Mouse (Mus musculus) hindbrain, embryonic 12.5 days (tissue): ENCODE measurements at regions not wholly inside any gene's neighbourhood (a gene's known extent, or its start where the extent isn't known, plus 50 kb on each side); places are given as distances from the start of the nearest gene placed in this dataset.

ENCODE experiments used
- ATAC-seq: fragments of 200-750 bp; cut with Nextera tagmentation; 2 replicates; pipeline ENCODE4 v1.8.0; 2017; ENCODE audit warnings: moderate TSS enrichment; ENCODE audit not compliant: low FRiP score
- H3K27ac ChIP-seq: fragments of 300-500 bp; sonication (generic); 2 replicates; pipeline ENCODE4 v1.5.1; 2016; ENCODE audit warnings: mild to moderate bottlenecking
- H3K27me3 ChIP-seq: fragments of 300-500 bp; sonication (generic); 2 replicates; pipeline ENCODE4 v1.6.1; 2016; ENCODE audit warnings: mild to moderate bottlenecking
- H3K36me3 ChIP-seq: fragments of 300-500 bp; sonication (generic); 2 replicates; pipeline ENCODE4 v1.6.1; 2016; ENCODE audit warnings: mild to moderate bottlenecking
- H3K4me1 ChIP-seq: fragments of 300-500 bp; sonication (generic); 2 replicates; pipeline ENCODE4 v1.6.1; 2016
- H3K4me2 ChIP-seq: fragments of 300-500 bp; sonication (generic); replicated peaks from 2 replicates; pipeline ENCODE4 v1.6.1; 2016; ENCODE audit warnings: mild to moderate bottlenecking
- H3K4me3 ChIP-seq: fragments of 300-500 bp; sonication (generic); 2 replicates; pipeline ENCODE4 v1.5.1; 2016; ENCODE audit warnings: mild to moderate bottlenecking
- H3K9ac ChIP-seq: fragments of 300-500 bp; sonication (generic); 2 replicates; pipeline ENCODE4 v1.6.1; 2016; ENCODE audit warnings: mild to moderate bottlenecking, moderate library complexity
- H3K9me3 ChIP-seq: fragments of 300-500 bp; sonication (generic); replicated peaks from 2 replicates; pipeline ENCODE4 v1.6.1; 2016; ENCODE audit warnings: mild to moderate bottlenecking
- WGBS: fragments of 180-500 bp; shearing (Covaris S2); methylation state at CpG from one replicate; pipeline ENCODE4 v1.1.7; 2016; 5-methylcytosine and 5-hydroxymethylcytosine counted together

DNA sequence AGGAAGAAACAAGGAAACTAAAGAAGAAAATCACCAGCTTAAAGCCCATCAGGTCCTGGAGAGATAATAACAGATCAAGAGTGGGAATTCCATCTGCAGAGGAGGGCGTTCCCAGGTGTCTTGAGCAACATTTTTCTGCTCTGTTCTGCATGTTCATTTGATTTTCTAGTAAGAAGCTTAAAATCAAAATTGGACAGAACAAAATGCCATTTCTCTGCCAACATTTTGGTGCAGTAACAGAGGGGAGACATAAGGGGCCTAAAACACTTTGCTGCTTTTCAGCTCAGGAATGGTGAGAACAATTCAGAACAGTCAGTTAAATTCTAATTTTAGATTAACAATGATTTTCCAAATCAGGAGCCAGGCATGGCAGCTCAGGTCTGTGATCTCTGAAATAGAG, 1056.8 kb downstream of the Slc16a7 start:
- H3K27me3 ChIP-seq, result no peaks in the 10 kb centered on the region
- no peaks in the 10 kb centered on the region for H3K4me1 ChIP-seq
- H3K27ac ChIP-seq, result no peak overlapping the region
- H3K9ac ChIP-seq, result no peak overlapping the region
- no peak overlapping the region for H3K4me2 ChIP-seq
- H3K4me3 ChIP-seq, result no peak overlapping the region
- no peaks in the 10 kb centered on the region for H3K36me3 ChIP-seq
- H3K9me3 ChIP-seq, result no peaks in the 10 kb centered on the region
- ATAC-seq, result no peak
- 79% methylated on average over 1 of the region's 1 CpGs for WGBS

DNA sequence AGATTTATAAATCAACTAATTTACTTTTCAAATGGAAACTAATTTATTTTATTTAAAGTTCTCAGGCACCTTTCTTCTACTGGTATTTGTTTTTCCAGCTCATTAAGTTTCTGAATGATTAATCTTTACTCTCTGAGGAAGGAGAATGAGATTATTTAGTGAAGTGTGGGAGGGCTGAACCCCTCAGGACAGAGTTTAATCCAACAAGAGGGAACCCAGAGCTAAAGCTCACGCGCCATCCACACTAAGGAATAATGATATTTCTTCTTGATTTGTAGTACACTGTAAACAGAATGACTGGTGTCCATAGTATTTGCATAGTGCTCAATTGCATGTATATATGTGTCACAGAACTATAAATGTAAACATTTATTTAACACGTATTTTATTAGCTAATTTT, 1050.3 kb downstream of the Slc16a7 start:
- no peaks in the 10 kb centered on the region for H3K9me3 ChIP-seq
- H3K36me3 ChIP-seq, result no peaks in the 10 kb centered on the region
- WGBS, result 77% methylated on average over 3 of the region's 3 CpGs
- no peak overlapping the region for H3K4me2 ChIP-seq
- H3K4me1 ChIP-seq, result no peaks in the 10 kb centered on the region
- H3K4me3 ChIP-seq, result no peak overlapping the region
- no peak overlapping the region for H3K27ac ChIP-seq
- H3K27me3 ChIP-seq, result no peaks in the 10 kb centered on the region
- no peak for ATAC-seq
- H3K9ac ChIP-seq, result no peak overlapping the region

DNA sequence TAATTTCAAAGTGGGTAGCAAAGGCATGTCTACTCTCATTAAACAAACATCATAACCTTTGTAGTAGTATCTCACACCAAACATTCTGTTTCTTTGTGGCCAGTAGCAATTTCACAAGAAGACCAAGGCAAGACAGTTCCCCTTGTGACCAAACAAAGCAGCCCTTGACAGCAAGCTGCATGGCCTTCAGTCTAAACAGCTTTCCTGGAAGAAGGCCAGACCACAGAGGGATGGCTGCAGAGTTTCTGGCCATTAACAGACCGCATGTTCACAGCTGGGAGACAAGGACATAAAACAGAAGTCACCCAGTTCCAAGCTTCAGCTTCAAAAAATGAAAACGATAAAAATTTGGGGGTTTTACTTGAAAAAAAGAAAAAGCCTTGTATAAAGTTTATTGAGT, 1040.0 kb downstream of the Slc16a7 start:
- no peak overlapping the region for H3K9ac ChIP-seq
- ATAC-seq, result no peak
- H3K9me3 ChIP-seq, result no peaks in the 10 kb centered on the region
- 53% methylated on average over 2 of the region's 2 CpGs for WGBS
- no peak overlapping the region for H3K27ac ChIP-seq
- H3K27me3 ChIP-seq, result no peaks in the 10 kb centered on the region
- no peaks in the 10 kb centered on the region for H3K4me1 ChIP-seq
- no peak overlapping the region for H3K4me2 ChIP-seq
- H3K4me3 ChIP-seq, result no peak overlapping the region
- no peaks in the 10 kb centered on the region for H3K36me3 ChIP-seq

DNA sequence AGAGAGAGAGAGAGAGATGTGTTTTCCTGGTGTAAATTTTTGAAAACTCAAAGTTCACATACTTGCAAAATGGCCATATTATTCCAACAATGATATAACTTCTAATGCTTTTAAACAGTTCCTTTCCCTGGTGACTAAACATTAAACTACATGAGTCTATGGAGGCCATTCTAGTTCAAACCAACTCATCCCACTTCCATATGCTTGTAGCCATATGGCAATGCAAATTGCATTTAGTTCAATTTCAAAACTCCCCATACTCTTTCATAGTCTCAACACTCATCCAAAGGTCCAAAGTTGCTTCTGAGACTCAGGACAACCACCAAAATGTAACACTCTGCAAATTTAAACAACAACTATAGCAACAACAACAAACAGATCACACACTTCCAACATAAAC, 1026.5 kb downstream of the Slc16a7 start:
- no peak overlapping the region for H3K9ac ChIP-seq
- ATAC-seq, result no peak
- no peak overlapping the region for H3K27ac ChIP-seq
- no peaks in the 10 kb centered on the region for H3K4me1 ChIP-seq
- no peak overlapping the region for H3K4me3 ChIP-seq
- no peaks in the 10 kb centered on the region for H3K9me3 ChIP-seq
- no peaks in the 10 kb centered on the region for H3K27me3 ChIP-seq
- H3K4me2 ChIP-seq, result no peak overlapping the region
- no peaks in the 10 kb centered on the region for H3K36me3 ChIP-seq

DNA sequence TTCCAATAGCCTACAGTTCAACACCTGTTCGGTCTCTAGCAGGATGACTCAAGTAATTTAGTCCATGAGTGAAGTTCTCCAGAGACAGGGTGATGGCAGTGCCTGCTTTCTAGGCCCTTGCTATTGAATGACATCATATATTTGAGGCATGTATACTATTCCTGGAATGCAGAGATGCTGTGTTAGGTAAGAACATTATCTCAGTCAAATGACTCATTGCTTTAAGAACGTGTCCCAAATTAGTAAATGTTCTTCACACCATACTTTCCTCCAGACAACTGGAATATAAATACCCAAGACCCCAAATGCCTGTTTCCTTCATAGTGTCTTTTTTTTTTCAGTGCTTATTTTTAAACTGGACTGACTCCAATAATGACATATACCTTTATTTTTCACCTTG, 1018.3 kb downstream of the Slc16a7 start:
- Histone ChIP-seq H3K36me3 (no peaks in the 10 kb centered on the region), H3K4me2 (no peak overlapping the region), H3K27ac (no peak overlapping the region), H3K27me3 (no peaks in the 10 kb centered on the region), H3K9ac (no peak overlapping the region), H3K4me1 (no peaks in the 10 kb centered on the region), H3K9me3 (no peaks in the 10 kb centered on the region), H3K4me3 (no peak overlapping the region)
- ATAC-seq, result no peak
- WGBS, result 85% methylated on average over 2 of the region's 2 CpGs

DNA sequence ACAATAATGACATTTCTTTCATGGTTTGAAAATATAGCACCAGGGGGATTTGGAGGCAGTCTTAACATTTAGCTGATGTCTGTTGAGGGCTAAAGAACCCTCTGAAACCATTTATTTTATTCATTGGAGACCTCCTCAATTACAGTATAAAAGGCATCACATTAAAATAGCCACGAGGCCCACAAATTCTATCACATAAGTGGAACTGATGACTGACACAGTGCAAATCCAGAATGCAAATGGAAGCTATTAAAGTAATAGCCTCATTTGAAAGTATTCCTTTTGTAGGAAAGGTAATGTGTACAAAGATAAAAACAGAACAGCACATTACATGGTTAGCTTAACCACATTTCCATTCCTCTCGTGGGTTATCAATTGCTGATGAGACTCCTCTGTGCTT, 986.6 kb downstream of the Slc16a7 start:
- 82% methylated on average over 2 of the region's 2 CpGs for WGBS
- Histone ChIP-seq H3K4me2 (no peak overlapping the region), H3K9me3 (no peaks in the 10 kb centered on the region), H3K36me3 (no peaks in the 10 kb centered on the region), H3K27ac (no peak overlapping the region), H3K9ac (no peak overlapping the region), H3K4me1 (no peaks in the 10 kb centered on the region), H3K4me3 (no peak overlapping the region), H3K27me3 (no peaks in the 10 kb centered on the region)
- no peak for ATAC-seq

DNA sequence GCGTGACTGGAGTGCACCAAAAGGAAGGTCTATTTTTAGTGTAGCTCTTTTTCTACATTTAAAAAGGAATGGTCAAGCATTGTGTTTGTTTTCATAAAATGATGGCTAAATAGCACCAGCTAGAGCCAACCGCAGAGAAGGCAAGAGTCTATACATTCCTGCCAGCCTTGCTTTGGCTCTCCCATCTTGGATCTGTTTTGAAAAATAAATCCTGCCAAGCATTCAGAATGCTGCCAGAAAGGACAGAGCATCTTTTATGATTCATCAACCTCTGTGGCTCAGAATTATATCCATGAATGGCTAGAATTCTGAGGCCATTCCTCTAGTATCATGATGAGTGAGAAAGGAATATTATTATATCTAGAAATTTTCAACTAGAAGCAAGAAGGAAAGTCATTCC, 979.6 kb downstream of the Slc16a7 start:
- H3K9me3 ChIP-seq, result no peaks in the 10 kb centered on the region
- H3K36me3 ChIP-seq, result no peaks in the 10 kb centered on the region
- no peaks in the 10 kb centered on the region for H3K4me1 ChIP-seq
- no peaks in the 10 kb centered on the region for H3K27me3 ChIP-seq
- 79% methylated on average over 2 of the region's 2 CpGs for WGBS
- H3K9ac ChIP-seq, result no peak overlapping the region
- no peak overlapping the region for H3K4me2 ChIP-seq
- no peak overlapping the region for H3K4me3 ChIP-seq
- no peak for ATAC-seq
- no peak overlapping the region for H3K27ac ChIP-seq

DNA sequence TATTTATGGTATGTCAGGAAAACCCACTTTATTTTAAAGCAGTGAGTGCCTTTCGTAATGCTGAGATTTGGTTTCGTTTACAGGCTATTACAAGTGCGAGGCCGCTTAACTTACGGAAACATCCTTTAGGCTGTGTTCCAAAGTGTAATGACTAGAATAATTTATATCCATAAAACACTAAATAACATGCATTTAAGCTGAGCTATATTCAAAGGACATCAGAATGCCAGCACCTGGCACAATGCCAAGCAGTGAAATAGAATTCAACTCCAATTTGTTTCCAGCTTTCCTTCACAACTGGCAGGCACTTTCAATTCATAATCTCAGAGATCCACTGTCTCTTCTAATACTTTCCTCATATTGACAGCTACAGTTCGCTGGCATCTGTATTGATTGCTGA, 972.7 kb downstream of the Slc16a7 start:
- Histone ChIP-seq H3K27me3 (no peaks in the 10 kb centered on the region), H3K4me2 (no peak overlapping the region), H3K36me3 (no peaks in the 10 kb centered on the region), H3K9me3 (no peaks in the 10 kb centered on the region), H3K4me1 (no peaks in the 10 kb centered on the region), H3K4me3 (no peak overlapping the region), H3K9ac (no peak overlapping the region), H3K27ac (no peak overlapping the region)
- WGBS, result 89% methylated on average over 6 of the region's 6 CpGs
- no peak for ATAC-seq

DNA sequence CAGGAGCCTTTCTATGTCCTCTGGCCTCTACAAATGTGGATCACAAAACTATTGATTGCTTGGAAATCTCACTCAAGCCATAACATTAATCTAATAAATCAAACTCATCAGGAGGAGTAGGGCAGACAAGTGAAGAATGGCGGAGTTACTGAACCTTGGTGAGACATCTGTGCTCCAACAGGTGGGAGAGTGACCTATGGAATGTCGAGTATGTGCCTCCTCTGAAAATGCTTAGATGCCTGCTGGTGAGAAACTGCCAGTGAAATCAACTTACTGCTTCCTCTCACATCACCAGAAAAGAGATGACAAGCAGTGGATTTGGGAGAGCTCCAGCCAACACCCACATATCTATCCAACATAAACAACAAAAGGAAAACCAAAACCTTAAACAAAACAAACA, 965.8 kb downstream of the Slc16a7 start:
- Histone ChIP-seq H3K9me3 (no peaks in the 10 kb centered on the region), H3K27me3 (no peaks in the 10 kb centered on the region), H3K4me1 (no peaks in the 10 kb centered on the region), H3K27ac (no peak overlapping the region), H3K4me3 (no peak overlapping the region), H3K4me2 (no peak overlapping the region), H3K36me3 (no peaks in the 10 kb centered on the region), H3K9ac (no peak overlapping the region)
- no peak for ATAC-seq
- 53% methylated on average over 2 of the region's 2 CpGs for WGBS
